Mouse (Mus musculus) limb, embryonic 11.5 days (tissue): ENCODE measurements at regions not wholly inside any gene's neighbourhood (a gene's known extent, or its start where the extent isn't known, plus 50 kb on each side); places are given as distances from the start of the nearest gene placed in this dataset.
A peak's percentile ranks its signal among the peaks of the same experiment; 100 is the strongest.

ENCODE experiments used
- ATAC-seq: fragments of 200-750 bp; cut with Nextera tagmentation; 2 replicates; pipeline ENCODE4 v1.8.0; 2017; ENCODE audit warnings: low read depth; ENCODE audit not compliant: insufficient number of reproducible peaks, low FRiP score, low TSS enrichment
- DNase-seq: peaks from one replicate; pipeline ENCODE4 v3.0.0-alpha.2; 2015; ENCODE audit warnings: low spot score
- H3K27ac ChIP-seq: fragments of 300-500 bp; sonication (generic); replicated peaks from 2 replicates; pipeline ENCODE4 v1.5.1; 2014; ENCODE audit warnings: low read depth, mild to moderate bottlenecking, low read length
- H3K27me3 ChIP-seq: fragments of 300-500 bp; sonication (generic); 2 replicates; pipeline ENCODE4 v1.6.1; 2014; ENCODE audit warnings: mild to moderate bottlenecking, low read length, mixed read lengths; ENCODE audit not compliant: control insufficient read depth, insufficient read depth
- H3K36me3 ChIP-seq: fragments of 300-500 bp; sonication (generic); 2 replicates; pipeline ENCODE4 v1.6.1; 2014; ENCODE audit warnings: mild to moderate bottlenecking, low read length, moderate library complexity, mixed read lengths; ENCODE audit not compliant: control insufficient read depth, insufficient read depth
- H3K4me1 ChIP-seq: fragments of 300-500 bp; sonication (generic); 2 replicates; pipeline ENCODE4 v1.6.1; 2014; ENCODE audit warnings: low read length, mixed read lengths; ENCODE audit not compliant: control insufficient read depth, insufficient read depth
- H3K4me2 ChIP-seq: fragments of 300-500 bp; sonication (generic); 2 replicates; pipeline ENCODE4 v1.6.1; 2014; ENCODE audit warnings: low read depth, mild to moderate bottlenecking, moderate library complexity; ENCODE audit not compliant: severe bottlenecking
- H3K4me3 ChIP-seq: fragments of 300-500 bp; sonication (generic); 2 replicates; pipeline ENCODE4 v1.5.1; 2014; ENCODE audit warnings: low read depth, low read length
- H3K9ac ChIP-seq: fragments of 300-500 bp; sonication (generic); 2 replicates; pipeline ENCODE4 v1.6.1; 2014; ENCODE audit warnings: mild to moderate bottlenecking, low read length
- H3K9me3 ChIP-seq: fragments of 300-500 bp; sonication (generic); 2 replicates; pipeline ENCODE4 v1.6.1; 2016; ENCODE audit warnings: low read length; ENCODE audit not compliant: control insufficient read depth
- WGBS: fragments of 180-500 bp; shearing (Covaris S2); extraction: QIAGEN DNeasy Blood & Tissue Kit; methylation state at CpG from one replicate; pipeline ENCODE4 v1.1.7; 2014; 5-methylcytosine and 5-hydroxymethylcytosine counted together

GRCm38 (mm10) chr7:95460889-95461288 is 710.2 kb upstream of the Tenm4 start:
- DNase-seq (no peak), ATAC-seq (no peak)
- Histone ChIP-seq H3K27ac (no peak overlapping the region), H3K27me3 (no peaks in the 10 kb centered on the region), H3K4me3 (no peak overlapping the region), H3K9me3 (no peaks in the 10 kb centered on the region), H3K4me1 (no peaks in the 10 kb centered on the region), H3K4me2 (no peak overlapping the region), H3K9ac (no peak overlapping the region), H3K36me3 (no peaks in the 10 kb centered on the region)
- WGBS: 91% methylated on average over 4 of the region's 4 CpGs

GRCm38 (mm10) chr7:95465506-95465905 is 705.5 kb upstream of the Tenm4 start:
- Histone ChIP-seq H3K27ac (no peak overlapping the region), H3K36me3 (no peaks in the 10 kb centered on the region), H3K9ac (no peak overlapping the region), H3K4me1 (no peaks in the 10 kb centered on the region), H3K9me3 (no peaks in the 10 kb centered on the region), H3K4me3 (no peak overlapping the region), H3K27me3 (no peaks in the 10 kb centered on the region), H3K4me2 (no peak overlapping the region)
- WGBS: 86% methylated on average over 4 of the region's 4 CpGs
- ATAC-seq (no peak), DNase-seq (no peak)

DNA sequence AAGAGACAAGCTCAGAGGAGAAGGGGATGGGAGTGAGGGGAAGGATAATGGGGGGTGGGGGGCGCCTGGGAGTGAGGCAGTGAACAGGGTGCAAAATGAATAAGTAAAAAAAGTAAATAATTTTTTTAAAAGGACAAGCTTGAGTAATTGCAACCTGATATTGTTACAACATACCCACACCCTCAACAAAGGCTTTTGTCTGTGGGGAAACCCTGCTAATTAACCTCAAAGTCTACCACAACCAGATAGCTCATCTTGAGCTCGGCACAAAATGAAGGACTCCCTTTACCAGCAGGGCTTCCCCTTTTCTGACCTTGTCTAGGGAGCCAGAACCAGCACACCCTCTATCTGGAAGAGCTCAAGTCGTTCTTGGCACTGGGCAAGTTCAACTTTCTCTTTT is 704.0 kb upstream of the Tenm4 start:
- no peaks in the 10 kb centered on the region for H3K4me1 ChIP-seq
- H3K27ac ChIP-seq: no peak overlapping the region
- ATAC-seq: no peak
- 44% methylated on average over 3 of the region's 3 CpGs for WGBS
- H3K27me3 ChIP-seq: no peaks in the 10 kb centered on the region
- H3K36me3 ChIP-seq: no peaks in the 10 kb centered on the region
- no peak overlapping the region for H3K4me2 ChIP-seq
- H3K9ac ChIP-seq: no peak overlapping the region
- H3K9me3 ChIP-seq: no peaks in the 10 kb centered on the region
- no peak for DNase-seq
- H3K4me3 ChIP-seq: no peak overlapping the region

- ATAC-seq: no peak
- no peaks in the 10 kb centered on the region for H3K27me3 ChIP-seq
- no peak for DNase-seq
These were observed 697.2 kb upstream of the Tenm4 start for GRCm38 (mm10) chr7:95473892-95474291.

DNA sequence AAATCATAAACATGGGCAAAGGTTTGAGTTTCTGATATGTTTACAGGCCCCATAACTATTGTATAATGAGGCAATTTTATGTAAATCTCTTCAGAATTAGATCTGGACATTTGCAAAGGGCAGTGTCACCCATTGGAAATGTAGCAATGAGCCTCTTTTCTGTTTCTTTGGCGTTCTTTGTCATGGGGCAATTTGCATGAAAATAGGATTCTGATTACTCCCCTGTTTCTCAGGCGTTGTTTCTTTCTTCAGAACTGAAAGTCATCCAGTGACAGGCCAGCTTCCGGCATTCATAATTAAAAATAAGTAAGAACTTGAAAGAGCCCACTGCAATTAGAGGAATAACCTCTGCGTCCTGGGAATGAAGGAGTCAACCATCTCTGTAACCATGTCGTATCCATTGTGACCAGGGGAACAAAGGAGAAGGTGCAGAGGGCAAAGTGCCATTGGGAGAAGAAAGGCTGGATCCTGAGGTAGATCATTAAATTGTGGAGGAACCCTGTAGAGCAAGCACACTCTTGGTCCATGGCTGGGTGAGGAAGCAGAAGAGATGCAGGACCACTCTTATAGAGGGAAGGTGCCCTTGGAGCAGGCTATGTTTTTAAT is 690.8 kb upstream of the Tenm4 start:
- Histone ChIP-seq H3K4me2 (no peak overlapping the region), H3K27ac (no peak overlapping the region), H3K36me3 (no peaks in the 10 kb centered on the region), H3K9ac (no peak overlapping the region), H3K4me1 (no peaks in the 10 kb centered on the region), H3K9me3 (no peaks in the 10 kb centered on the region), H3K27me3 (no peaks in the 10 kb centered on the region), H3K4me3 (no peak overlapping the region)
- ATAC-seq (no peak), DNase-seq (no peak)
- 64% methylated on average over 5 of the region's 5 CpGs for WGBS

More at GRCm38 (mm10) chr7:95473892-95474291, 697.2 kb upstream of the Tenm4 start:
- Histone ChIP-seq H3K4me2 (no peak overlapping the region), H3K36me3 (no peaks in the 10 kb centered on the region), H3K9ac (no peak overlapping the region), H3K4me1 (no peaks in the 10 kb centered on the region), H3K27ac (no peak overlapping the region), H3K4me3 (no peak overlapping the region), H3K9me3 (no peaks in the 10 kb centered on the region)
- 83% methylated on average over 4 of the region's 4 CpGs for WGBS

- ATAC-seq (no peak), DNase-seq (peak; percentile 69)
- Histone ChIP-seq H3K27me3 (no peaks in the 10 kb centered on the region), H3K4me2 (no peak overlapping the region), H3K9me3 (no peaks in the 10 kb centered on the region), H3K9ac (no peak overlapping the region), H3K4me1 (no peaks in the 10 kb centered on the region), H3K27ac (no peak overlapping the region), H3K4me3 (no peak overlapping the region), H3K36me3 (no peaks in the 10 kb centered on the region)
- 9% methylated on average over 4 of the region's 4 CpGs for WGBS
These were observed 681.4 kb upstream of the Tenm4 start for GRCm38 (mm10) chr7:95489666-95490065.

GRCm38 (mm10) chr7:95494793-95495192 is 676.3 kb upstream of the Tenm4 start:
- no peaks in the 10 kb centered on the region for H3K4me1 ChIP-seq
- WGBS: 58% methylated on average over 1 of the region's 1 CpGs
- no peak for ATAC-seq
- no peaks in the 10 kb centered on the region for H3K36me3 ChIP-seq
- H3K9me3 ChIP-seq: no peaks in the 10 kb centered on the region
- DNase-seq: no peak
- no peak overlapping the region for H3K27ac ChIP-seq
- H3K4me2 ChIP-seq: no peak overlapping the region
- no peak overlapping the region for H3K9ac ChIP-seq
- H3K4me3 ChIP-seq: no peak overlapping the region
- no peaks in the 10 kb centered on the region for H3K27me3 ChIP-seq

DNA sequence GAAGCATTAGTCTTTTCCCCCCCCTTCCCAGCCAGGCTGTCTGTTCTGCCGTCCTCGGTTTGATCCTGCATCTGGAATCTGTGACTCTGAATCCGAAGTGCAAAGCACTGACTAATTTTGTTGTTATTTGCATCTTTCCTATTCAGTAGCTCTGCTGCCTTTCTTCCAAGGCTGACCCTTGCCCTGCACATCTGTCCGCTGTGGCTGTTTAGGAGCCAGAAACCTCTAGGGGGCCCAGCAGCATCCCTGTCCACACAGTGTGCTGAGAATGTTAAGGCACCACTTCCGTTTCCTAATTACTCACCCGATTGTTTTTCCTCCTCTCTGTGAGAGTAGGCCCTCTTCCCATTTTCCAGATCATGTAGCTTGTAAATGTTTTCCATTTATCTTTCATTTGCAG is 668.1 kb upstream of the Tenm4 start:
- Histone ChIP-seq H3K4me3 (no peak overlapping the region), H3K27ac (no peak overlapping the region), H3K4me2 (no peak overlapping the region), H3K4me1 (no peaks in the 10 kb centered on the region), H3K9ac (no peak overlapping the region), H3K27me3 (no peaks in the 10 kb centered on the region), H3K36me3 (no peaks in the 10 kb centered on the region), H3K9me3 (no peaks in the 10 kb centered on the region)
- DNase-seq: peak; percentile 29
- ATAC-seq: no peak
- WGBS: 20% methylated on average over 6 of the region's 6 CpGs

- Histone ChIP-seq H3K36me3 (no peaks in the 10 kb centered on the region), H3K4me1 (no peaks in the 10 kb centered on the region), H3K9me3 (no peaks in the 10 kb centered on the region), H3K4me2 (no peak overlapping the region), H3K27me3 (no peaks in the 10 kb centered on the region), H3K9ac (no peak overlapping the region), H3K27ac (no peak overlapping the region), H3K4me3 (no peak overlapping the region)
- ATAC-seq: no peak
- 83% methylated on average over 3 of the region's 3 CpGs for WGBS
- no peak for DNase-seq
These were observed 623.8 kb upstream of the Tenm4 start for GRCm38 (mm10) chr7:95547256-95547655.
